Mouse (Mus musculus) brown adipose tissue, adult 24 weeks (tissue): ENCODE measurements at regions not wholly inside any gene's neighbourhood (a gene's known extent, or its start where the extent isn't known, plus 50 kb on each side); places are given as distances from the start of the nearest gene placed in this dataset.

Experiments
- H3K27ac ChIP-seq: fragments of 200-500 bp; replicated peaks from 2 replicates; pipeline ENCODE4 v1.5.1; 2012; ENCODE audit warnings: low read depth, mild to moderate bottlenecking, low read length
- H3K4me1 ChIP-seq: fragments of 200-500 bp; 2 replicates; pipeline ENCODE4 v1.6.1; 2012; ENCODE audit warnings: low read length, mixed read lengths; ENCODE audit not compliant: control insufficient read depth, insufficient read depth, insufficient read length
- H3K4me3 ChIP-seq: fragments of 200-500 bp; 2 replicates; pipeline ENCODE4 v1.5.1; 2012; ENCODE audit warnings: low read depth, mild to moderate bottlenecking, low read length, moderate library complexity; ENCODE audit not compliant: insufficient read depth

DNA sequence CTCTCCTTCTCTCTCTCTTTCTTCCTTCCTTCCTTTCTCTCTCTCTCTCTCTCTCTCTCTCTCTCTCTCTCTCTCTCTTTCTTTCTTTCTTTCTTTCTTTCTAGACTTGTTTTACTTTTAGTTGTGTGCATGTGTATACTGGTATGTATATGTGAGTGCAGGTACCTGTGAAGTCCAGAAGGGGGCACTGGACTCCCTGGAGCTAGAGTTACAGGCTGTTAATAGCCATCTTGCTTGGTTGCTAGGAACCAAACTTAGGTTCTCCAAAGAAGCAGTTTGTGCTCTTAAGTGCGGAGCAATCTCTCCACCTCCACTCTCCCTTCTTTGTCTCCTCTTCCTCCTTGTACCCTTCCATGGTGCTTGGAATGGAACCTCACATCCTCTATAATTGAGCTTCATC lies 77.2 kb downstream of the Gm10604 start:
- Histone ChIP-seq H3K4me1 (peaks cover 4% of the 10 kb centered on the region; the same call in 1 of the 2 replicates), H3K4me3 (no peak overlapping the region), H3K27ac (no peak overlapping the region)

DNA sequence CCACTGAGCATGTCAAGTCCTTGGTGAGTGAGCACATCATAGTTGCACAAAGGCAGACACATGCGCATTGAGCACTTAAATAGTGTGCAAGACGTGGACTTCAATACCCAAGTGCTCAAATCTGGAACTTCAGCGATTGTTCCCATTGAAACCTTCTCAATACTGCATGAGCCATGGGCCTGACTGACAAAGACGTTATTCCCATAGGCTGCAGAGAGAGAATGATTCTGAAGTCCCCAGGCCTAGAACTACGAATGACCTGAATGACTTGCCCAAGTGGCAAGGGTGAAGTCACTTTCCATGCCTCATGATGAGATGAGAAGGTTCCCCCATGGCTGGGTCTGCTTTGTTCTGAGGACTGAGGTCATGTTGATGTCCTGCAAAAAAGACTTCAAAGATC lies 77.7 kb downstream of the Gm10604 start:
- Histone ChIP-seq H3K4me1 (peaks cover 4% of the 10 kb centered on the region; the same call in 1 of the 2 replicates), H3K4me3 (no peak overlapping the region), H3K27ac (no peak overlapping the region)

DNA sequence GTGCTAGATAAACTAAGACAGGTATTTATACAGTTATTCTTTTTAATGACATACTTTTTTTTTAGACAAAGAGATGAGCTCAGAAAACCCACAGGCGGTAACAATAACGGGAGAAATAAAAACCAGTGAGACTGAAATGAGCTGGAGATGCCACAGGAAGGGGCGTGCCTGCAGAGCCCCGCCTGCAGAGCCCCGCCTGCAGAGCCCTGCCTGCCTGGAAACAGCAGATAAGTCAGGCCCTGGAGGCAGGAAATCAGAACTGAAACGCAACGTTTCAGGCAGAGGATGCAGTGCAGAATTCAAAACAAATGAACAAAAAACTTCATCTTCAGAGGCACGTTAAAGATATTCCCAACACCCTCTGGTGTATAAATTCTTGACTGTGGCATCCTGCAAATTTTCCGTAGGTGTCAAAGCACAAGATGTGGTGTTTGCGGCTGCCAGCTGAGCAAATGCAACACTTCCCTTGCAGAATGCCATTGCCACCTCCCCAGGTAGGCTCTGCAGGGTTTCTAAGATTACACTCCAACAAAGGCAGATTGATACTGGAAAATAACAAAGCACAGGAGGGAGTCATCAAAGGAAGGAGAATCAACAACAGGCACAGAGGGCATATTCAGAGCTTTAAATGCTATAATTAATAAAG lies 81.0 kb downstream of the Gm10604 start:
- H3K4me3 ChIP-seq, result no peak overlapping the region
- H3K4me1 ChIP-seq, result peaks cover 7% of the 10 kb centered on the region; the same call in 1 of the 2 replicates
- no peak overlapping the region for H3K27ac ChIP-seq

DNA sequence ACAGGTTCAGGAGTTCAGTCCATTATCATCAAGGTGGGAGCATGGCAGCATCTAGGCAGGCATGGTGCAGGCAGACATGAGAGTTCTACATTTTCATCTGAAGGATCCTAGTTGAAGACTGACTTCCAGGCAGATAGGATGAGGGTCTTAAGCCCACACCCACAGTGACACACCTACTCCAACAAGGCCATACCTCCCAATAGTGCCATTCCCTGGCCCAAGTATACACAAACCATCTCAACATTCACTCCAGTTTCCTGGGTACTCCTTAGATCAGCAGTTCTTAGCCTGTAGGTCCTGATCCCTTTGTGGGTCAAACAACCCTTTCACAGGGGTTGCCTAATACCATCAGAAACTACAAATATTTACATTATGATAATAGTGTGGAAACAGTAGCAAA lies 83.8 kb downstream of the Gm10604 start:
- H3K27ac ChIP-seq, result no peak overlapping the region
- H3K4me3 ChIP-seq, result no peak overlapping the region
- H3K4me1 ChIP-seq, result peaks cover 13% of the 10 kb centered on the region

DNA sequence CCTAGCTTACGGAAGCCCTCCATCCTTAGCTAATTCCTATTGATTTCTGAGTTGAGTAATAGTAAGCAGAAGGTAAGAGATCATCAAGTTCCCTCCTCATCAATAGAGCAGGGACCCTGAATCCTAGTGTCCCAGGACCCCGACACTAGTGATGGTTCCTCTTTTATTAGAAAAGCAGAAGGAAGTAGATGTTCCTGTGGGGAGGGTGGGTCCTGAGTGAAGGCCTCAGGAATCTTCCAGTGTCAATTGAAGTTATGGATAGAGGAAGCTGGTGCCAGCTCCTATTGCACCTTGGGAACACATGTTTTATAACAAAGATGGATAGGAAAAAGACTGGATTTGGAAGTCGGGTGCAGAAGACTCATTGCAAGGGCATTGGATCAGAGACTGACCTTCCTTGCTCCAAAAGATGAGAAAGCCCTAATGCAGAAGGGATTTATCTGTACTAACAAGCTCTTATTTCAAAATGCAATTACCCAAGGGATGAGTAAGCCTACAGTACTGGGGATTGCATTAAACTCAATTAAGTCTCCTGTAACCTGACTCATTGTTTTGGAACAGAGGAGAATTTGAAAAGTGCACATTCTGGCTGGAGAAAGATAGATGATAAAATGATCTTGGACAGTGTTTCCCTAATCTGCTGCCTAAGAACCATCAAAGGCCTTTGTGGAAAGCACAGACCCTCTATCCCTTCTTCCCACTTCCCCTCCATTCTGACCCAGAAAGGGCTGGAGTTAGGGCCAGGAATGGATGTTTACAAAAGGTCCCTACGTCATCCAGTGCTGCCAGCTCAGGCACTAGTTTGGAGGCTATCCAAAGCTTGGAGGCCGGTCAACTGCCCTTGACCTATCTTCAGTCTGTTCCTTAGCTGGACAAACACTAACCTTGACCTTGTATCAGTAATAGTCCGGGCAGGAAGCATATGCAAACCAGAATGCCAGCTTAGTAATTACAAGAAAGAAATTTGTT lies 84.9 kb downstream of the Gm10604 start:
- Histone ChIP-seq H3K4me3 (no peak overlapping the region), H3K27ac (peak overlapping the region; percentile 66)

DNA sequence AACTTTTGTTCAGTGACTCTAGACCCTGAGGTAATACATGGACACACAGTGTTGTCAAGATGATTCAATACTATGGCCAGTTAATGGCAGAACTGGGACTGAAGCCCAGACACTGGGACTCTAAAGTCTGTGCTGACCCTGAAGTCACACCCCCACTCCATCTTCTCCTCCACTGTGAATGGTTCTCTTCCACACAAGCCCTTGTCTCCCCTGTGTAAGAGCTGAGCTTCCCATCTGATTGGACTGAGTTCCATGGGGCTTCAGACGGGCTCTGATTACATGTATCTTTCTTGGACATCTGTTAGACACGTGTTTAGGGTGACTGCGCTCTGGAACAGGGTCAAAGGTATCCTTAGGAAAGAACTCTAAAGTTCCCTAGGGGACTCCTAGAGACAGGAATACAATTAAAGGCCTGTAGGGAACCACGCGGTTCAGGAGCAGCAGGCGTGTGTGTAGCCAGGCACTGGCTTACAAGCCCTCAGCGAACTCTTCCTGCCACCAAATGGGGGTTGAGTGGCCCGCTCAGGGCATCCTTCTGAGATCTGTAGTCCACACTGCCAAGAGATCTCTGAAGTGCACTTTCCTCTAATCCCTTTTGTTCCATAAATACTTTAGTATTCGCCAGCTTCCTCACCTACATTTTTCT lies 87.4 kb downstream of the Gm10604 start:
- peak overlapping the region; percentile 54 for H3K27ac ChIP-seq
- H3K4me3 ChIP-seq, result no peak overlapping the region
- peaks cover 8% of the 10 kb centered on the region for H3K4me1 ChIP-seq

More for the DNA sequence above, 84.9 kb downstream of the Gm10604 start:
- peaks cover 13% of the 10 kb centered on the region for H3K4me1 ChIP-seq

DNA sequence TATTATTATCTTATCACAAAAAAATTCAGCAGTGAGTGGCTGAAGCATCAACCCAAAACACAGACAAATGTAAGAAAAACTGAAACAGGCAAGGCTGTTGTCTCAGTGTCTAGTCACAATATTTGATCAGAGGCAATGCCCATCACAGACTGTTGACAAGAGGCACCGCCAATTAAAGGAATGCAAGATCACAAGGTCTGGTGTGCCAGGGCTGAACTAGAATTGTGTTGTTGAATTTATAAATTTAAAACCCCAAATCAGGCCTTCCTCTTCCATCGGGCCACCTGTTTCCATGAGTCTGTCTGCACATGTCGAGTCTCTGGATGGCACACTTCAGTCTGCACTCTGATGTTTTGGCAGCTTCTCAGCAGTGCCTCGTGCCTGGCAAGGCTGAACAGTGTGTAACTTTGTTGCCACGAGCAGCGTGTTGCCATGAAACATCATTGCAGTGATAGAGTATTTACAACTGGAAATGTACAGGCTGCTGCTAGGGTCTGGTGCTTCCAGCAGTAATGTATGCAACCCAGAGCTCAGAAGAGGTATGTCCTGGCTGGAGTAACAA lies 91.9 kb downstream of the Gm10604 start:
- peaks cover 3% of the 10 kb centered on the region for H3K4me1 ChIP-seq
- no peak overlapping the region for H3K4me3 ChIP-seq
- no peak overlapping the region for H3K27ac ChIP-seq

DNA sequence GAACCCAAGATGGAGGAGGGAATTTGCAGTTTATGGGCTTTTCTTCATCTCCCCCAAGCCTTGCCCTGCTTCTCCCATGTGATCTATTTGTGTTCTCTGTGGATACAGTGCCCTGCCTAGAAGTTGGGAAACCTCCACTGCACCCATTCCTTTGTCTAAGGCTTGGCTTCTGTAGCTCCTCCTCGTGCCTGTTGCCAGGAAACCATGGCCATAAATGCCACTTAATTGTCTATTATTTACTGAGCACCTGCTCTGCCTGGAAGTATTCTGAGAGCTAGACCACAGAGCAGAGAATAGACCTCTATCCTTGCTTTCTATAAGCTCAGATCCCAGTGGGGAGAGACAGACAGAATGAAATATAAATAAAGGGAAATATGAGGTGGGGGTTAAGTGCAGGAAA lies 93.7 kb downstream of the Gm10604 start:
- Histone ChIP-seq H3K4me1 (no peaks in the 10 kb centered on the region), H3K4me3 (no peak overlapping the region), H3K27ac (no peak overlapping the region)

DNA sequence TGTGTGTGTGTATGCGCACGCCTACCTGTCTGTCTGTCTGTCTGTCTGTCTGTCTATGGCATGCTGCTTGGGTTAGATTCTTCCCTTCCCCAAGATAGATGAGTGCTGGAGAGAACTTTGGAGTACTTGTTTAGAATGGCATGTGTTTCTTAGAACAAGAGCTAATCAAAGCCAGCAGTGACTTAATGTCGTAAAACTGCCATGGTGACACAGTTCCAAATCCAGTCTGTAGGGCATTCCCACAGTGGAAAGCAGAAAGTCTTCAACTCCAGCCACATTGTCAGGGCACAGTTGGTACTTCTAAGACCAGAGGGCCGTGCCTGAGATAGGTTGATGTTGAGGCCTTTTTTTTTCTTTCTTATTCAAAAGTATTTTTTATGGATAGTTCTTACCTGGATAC lies 95.6 kb downstream of the Gm10604 start:
- H3K27ac ChIP-seq, result 0 out of 2 replicates have a peak overlapping the region, but pooled peaks have one; percentile 16
- no peak overlapping the region for H3K4me3 ChIP-seq
- no peaks in the 10 kb centered on the region for H3K4me1 ChIP-seq

DNA sequence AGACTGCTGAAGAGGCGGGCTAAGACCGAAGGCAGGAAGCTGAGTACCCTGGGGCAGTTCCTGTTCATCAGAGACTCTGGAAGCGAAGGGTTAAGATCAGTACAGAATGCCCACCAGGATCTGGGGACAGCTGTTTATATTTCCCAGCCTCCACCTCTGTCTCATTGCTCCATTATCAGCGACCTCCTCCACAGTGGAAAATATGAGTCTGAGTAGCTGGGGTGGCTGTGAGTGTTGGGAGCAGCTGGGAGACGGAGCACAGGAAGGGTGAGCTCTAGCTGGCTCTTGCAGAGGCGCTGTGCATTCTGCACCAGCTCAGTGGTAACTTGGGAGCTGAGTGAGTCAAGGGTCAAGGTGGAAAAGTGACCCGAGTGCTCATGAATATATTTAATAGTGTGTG lies 96.2 kb downstream of the Gm10604 start:
- Histone ChIP-seq H3K4me3 (no peak overlapping the region), H3K27ac (no peak overlapping the region), H3K4me1 (no peaks in the 10 kb centered on the region)

DNA sequence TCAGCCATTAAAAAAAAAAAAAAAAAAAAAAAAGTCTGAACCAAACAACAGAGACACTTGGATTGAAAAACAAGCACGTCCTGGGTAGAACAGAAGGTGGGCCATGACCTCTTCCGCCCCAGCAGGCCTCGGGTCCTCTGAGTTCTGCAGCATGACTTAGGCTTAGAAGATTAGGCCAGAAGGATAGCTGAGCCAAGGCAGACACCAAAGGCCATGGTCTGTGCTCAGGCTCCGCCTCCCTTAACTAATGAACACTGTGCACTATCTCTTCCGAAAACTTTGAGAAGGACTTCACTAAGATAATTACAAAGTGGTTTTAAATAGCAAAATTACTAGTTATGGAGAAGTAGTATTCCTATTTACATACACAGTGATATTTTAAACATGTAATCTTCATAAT lies 97.8 kb downstream of the Gm10604 start:
- H3K4me3 ChIP-seq, result no peak overlapping the region
- no peaks in the 10 kb centered on the region for H3K4me1 ChIP-seq
- no peak overlapping the region for H3K27ac ChIP-seq

DNA sequence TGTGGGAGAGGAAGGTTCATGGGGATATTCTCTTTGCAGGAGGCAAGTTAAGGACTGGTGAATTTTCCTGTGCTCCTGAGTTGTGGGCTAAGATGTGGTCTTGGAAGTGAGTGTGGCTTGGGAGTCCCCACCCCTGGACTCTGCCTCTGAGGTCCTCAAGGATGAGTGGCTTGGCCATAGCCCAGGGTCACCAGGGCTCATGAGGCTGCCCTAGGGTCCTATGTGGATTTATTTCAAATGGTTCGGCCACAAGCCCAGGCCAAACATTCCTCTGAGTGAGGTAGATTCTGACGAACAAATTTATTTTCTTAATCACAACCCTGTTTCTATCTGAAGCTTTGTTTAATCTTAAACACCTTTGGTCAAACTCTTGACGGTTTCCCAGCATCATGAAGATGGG lies 98.4 kb downstream of the Gm10604 start:
- Histone ChIP-seq H3K4me1 (no peaks in the 10 kb centered on the region), H3K27ac (no peak overlapping the region), H3K4me3 (no peak overlapping the region)

DNA sequence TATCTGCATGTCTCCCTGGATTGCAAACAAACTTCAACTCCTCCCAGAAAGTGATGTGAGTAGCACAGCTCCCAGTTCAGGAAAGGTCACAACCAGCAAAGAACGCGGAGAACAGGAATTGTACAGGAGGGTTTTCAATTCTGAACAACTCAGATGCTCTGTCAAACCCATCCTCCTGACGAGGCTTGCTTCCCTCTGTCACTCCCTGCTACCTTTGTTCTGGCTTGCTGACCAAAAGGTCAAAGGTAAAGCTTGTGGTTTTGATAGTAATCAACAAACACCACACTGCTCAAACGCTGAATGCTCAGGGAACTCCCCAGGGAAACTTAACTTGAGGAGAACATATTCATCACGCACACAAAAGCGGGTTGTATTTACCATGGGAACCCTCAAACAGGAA lies 102.4 kb downstream of the Gm10604 start:
- Histone ChIP-seq H3K4me3 (no peak overlapping the region), H3K4me1 (no peaks in the 10 kb centered on the region), H3K27ac (no peak overlapping the region)

DNA sequence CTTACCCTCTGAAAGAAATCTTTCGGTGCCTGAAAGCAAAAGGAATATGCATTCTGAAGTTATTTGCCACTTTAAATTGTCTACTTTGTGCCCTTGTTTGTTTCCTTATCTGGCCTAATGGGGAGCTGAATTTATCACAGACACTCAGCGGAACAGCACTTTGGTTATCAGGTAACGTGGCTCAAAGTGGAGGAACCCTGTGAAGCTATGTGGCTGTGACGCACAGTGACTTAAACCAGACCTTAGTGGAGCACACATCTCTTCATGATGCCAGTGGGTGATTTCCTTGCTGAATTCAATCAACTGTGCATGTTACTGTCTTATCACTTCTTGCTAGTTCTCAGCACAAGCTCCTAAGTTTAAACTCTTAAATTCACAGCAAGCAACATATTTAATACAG lies 103.1 kb downstream of the Gm10604 start:
- no peaks in the 10 kb centered on the region for H3K4me1 ChIP-seq
- no peak overlapping the region for H3K27ac ChIP-seq
- H3K4me3 ChIP-seq, result no peak overlapping the region

DNA sequence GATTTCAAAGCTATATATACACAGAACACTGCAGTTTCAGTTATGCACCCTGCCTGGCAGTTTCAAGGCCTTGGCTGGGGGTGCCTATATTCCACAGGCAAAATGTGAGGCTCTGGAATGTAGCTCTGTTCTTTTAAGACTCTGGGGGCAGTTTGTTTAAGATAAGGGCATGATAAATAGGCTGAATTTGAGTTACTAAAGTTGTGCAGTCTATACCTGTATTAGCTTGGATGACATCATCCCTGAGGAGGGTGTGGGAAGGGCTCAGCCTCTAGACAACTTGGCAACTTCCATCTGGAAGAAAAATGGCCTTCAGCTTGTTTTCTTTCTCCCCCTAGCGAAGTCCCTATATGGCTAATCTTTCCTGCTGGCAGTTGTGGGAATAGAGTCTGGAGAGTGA lies 105.1 kb downstream of the Gm10604 start:
- no peaks in the 10 kb centered on the region for H3K4me1 ChIP-seq
- H3K4me3 ChIP-seq, result no peak overlapping the region
- H3K27ac ChIP-seq, result no peak overlapping the region
